Mouse (Mus musculus) kidney, postnatal 0 days (tissue): ENCODE measurements around the gene Ankrd34a. TPM values are rescaled to one million over a fixed set of nuclear protein-coding genes. Genes with fewer than 3 reads are reported as not detected.

Experiments
- ATAC-seq: fragments of 200-750 bp; cut with Nextera tagmentation; replicated peaks from 2 replicates; pipeline ENCODE4 v1.8.0; 2017; ENCODE audit warnings: low read depth, moderate number of reproducible peaks, moderate TSS enrichment, moderate library complexity; ENCODE audit not compliant: low FRiP score
- DNase-seq: peaks from one replicate; pipeline ENCODE4 v3.0.0-alpha.2; 2016; ENCODE audit warnings: low spot score
- H3K27ac ChIP-seq: fragments of 300-500 bp; sonication (generic); 2 replicates; pipeline ENCODE4 v1.5.1; 2014; ENCODE audit warnings: mild to moderate bottlenecking
- H3K27me3 ChIP-seq: fragments of 300-500 bp; sonication (generic); 2 replicates; pipeline ENCODE4 v1.6.1; 2014; ENCODE audit warnings: low read length, mixed read lengths; ENCODE audit not compliant: insufficient read depth
- H3K36me3 ChIP-seq: fragments of 300-500 bp; sonication (generic); 2 replicates; pipeline ENCODE4 v1.6.1; 2014; ENCODE audit warnings: low read length, mixed read lengths; ENCODE audit not compliant: insufficient read depth
- H3K4me1 ChIP-seq: fragments of 300-500 bp; sonication (generic); replicated peaks from 2 replicates; pipeline ENCODE4 v1.6.1; 2014; ENCODE audit warnings: antibody characterized with exemption, low read length, mixed read lengths; ENCODE audit not compliant: insufficient read depth
- H3K4me2 ChIP-seq: fragments of 300-500 bp; sonication (generic); 2 replicates; pipeline ENCODE4 v1.6.1; 2014; ENCODE audit warnings: mild to moderate bottlenecking, low read length, moderate library complexity, mixed read lengths
- H3K4me3 ChIP-seq: fragments of 300-500 bp; sonication (generic); replicated peaks from 2 replicates; pipeline ENCODE4 v1.5.1; 2014; ENCODE audit warnings: low read depth, low read length
- H3K9ac ChIP-seq: fragments of 300-500 bp; sonication (generic); 2 replicates; pipeline ENCODE4 v1.6.1; 2014; ENCODE audit warnings: low read depth, low read length
- H3K9me3 ChIP-seq: fragments of 300-500 bp; sonication (generic); replicated peaks from 2 replicates; pipeline ENCODE4 v1.6.1; 2016; ENCODE audit warnings: low read length, inconsistent platforms, mixed read lengths
- CTCF ChIP-seq: IDR thresholded peaks from 2 replicates; pipeline ENCODE4 v1.5.1; 2016; ENCODE audit warnings: antibody characterized with exemption, low read depth, mild to moderate bottlenecking, moderate library complexity
- WGBS: fragments of 180-500 bp; shearing (Covaris S2); extraction: QIAGEN DNeasy Blood & Tissue Kit; methylation state at CpG from one replicate; pipeline ENCODE4 v1.1.7; 2014; 5-methylcytosine and 5-hydroxymethylcytosine counted together
- polyA plus RNA-seq: library from polyadenylated mRNA; unstranded; fragments of >200 nt; fragmentation: Nextera tagmentation; extraction: Ambion mirVana; gene quantifications from 2 replicates; pipeline ENCODE4 v1.2.1, GENCODE M21; 2015

Gene Ankrd34a
- polyA plus RNA-seq = 1.2 and 1.3 TPM in 2 replicates

DNA sequence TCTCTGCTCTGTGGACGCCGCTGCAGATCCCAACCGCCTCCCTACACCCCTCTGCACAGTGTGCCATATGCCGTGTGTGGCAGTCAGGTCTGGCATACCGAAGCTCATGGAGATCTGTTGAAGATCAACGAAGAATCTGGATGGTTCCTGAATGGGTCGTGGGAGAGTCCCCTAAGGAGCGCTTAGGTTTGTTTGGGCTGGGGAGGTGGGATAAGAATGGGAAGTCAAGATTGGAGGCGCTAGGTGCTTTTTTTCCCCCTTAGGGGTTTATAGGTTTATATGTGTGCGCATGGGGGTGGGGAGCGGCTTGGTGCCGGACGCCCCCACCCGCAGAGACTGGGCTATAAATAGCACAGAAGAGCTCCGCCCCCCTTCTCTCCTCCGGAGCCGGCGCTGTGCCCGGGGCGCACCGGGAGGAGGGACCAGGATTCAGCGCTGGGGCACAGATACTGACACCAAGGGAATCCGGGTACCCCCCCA is at the start of gene Ankrd34a:
Gene Ankrd34a (plus strand): TSS at position 409 of the 480 bp plus-strand sequence.
- no peak for DNase-seq
- Histone ChIP-seq H3K9ac (peak within 1 kb of the TSS; percentile 62), H3K27me3 (0 out of 2 replicates have a peak, but pooled peaks cover 5% of the 10 kb centered on the region), H3K4me2 (peak within 1 kb of the TSS; percentile 84), H3K27ac (peak within 1 kb of the TSS; percentile 47; the same call in 1 of the 2 replicates), H3K4me3 (peak within 1 kb of the TSS; percentile 48), H3K9me3 (no peaks in the 10 kb centered on the region), H3K36me3 (no peaks in the 10 kb centered on the region), H3K4me1 (peaks cover 19% of the 10 kb centered on the region)
- WGBS = 2% methylated on average over 22 of the region's 23 CpGs
- ATAC-seq = no peak
- no peak for TF ChIP-seq CTCF

DNA sequence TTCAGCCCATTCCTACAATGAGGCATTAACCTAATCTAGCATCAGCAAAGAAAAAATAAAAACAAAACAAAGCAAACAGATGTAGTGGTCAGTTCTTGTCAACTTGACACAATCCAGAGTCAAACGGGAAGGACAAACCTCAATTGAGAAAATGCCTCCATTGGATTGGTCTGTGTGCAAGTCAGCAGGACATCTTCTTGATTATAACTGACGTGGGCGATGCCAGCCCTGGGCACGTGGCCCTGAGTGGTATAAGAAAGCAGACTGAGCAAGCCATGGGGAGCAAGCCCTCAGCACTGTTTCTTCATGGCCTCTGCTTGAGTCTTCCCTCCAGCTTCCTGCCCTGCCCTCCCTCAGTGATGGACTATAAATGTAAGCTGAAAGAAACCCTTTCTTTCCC is 49.6 kb upstream of the Ankrd34a start:
- WGBS = 64% methylated on average over 4 of the region's 4 CpGs
- Histone ChIP-seq H3K9ac (no peak overlapping the region), H3K27ac (no peak overlapping the region), H3K9me3 (no peaks in the 10 kb centered on the region), H3K36me3 (no peaks in the 10 kb centered on the region), H3K4me3 (no peak overlapping the region), H3K27me3 (no peaks in the 10 kb centered on the region; the same call in 1 of the 2 replicates), H3K4me1 (peaks cover 5% of the 10 kb centered on the region; the same call in 1 of the 2 replicates), H3K4me2 (no peak overlapping the region)
- TF ChIP-seq CTCF = no peak
- DNase-seq (no peak), ATAC-seq (no peak)

GRCm38 (mm10) chr3:96547389-96547960 is 49.0 kb upstream of the Ankrd34a start:
- WGBS = 8% methylated on average over 14 of the region's 14 CpGs
- no peak overlapping the region for H3K9ac ChIP-seq
- H3K27ac ChIP-seq = no peak overlapping the region
- DNase-seq (peak; percentile 86), ATAC-seq (no peak)
- H3K4me3 ChIP-seq = no peak overlapping the region
- H3K27me3 ChIP-seq = no peaks in the 10 kb centered on the region; the same call in 1 of the 2 replicates
- no peak overlapping the region for H3K4me2 ChIP-seq
- no peaks in the 10 kb centered on the region for H3K9me3 ChIP-seq
- no peaks in the 10 kb centered on the region for H3K36me3 ChIP-seq
- TF ChIP-seq CTCF = peak; percentile 88
- H3K4me1 ChIP-seq = peaks cover 5% of the 10 kb centered on the region; the same call in 1 of the 2 replicates

DNA sequence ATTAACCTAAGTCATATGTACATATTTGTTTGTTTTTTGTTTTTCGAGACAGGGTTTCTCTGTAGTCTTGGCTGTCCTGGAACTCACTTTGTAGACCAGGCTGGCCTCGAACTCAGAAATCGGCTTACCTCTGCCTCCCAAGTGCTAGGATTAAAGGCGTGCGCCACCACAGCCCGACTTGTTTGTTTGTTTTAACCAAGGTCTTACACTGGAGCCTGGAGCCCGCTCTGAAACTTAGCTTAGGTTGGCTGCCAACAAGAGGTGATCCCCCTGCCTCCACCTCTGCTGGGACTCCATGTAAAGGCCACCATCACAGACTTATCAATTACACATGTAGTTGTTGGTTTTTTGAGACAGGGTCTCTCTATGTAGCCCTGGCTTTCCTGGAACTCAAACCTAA is 47.6 kb upstream of the Ankrd34a start:
- H3K36me3 ChIP-seq = no peaks in the 10 kb centered on the region
- no peak for DNase-seq
- H3K27me3 ChIP-seq = no peaks in the 10 kb centered on the region; the same call in 1 of the 2 replicates
- no peak overlapping the region for H3K4me2 ChIP-seq
- 76% methylated on average over 7 of the region's 7 CpGs for WGBS
- no peak for TF ChIP-seq CTCF
- H3K27ac ChIP-seq = no peak overlapping the region
- H3K4me3 ChIP-seq = no peak overlapping the region
- no peak overlapping the region for H3K9ac ChIP-seq
- H3K9me3 ChIP-seq = no peaks in the 10 kb centered on the region
- peaks cover 5% of the 10 kb centered on the region; the same call in 1 of the 2 replicates for H3K4me1 ChIP-seq
- no peak for ATAC-seq

DNA sequence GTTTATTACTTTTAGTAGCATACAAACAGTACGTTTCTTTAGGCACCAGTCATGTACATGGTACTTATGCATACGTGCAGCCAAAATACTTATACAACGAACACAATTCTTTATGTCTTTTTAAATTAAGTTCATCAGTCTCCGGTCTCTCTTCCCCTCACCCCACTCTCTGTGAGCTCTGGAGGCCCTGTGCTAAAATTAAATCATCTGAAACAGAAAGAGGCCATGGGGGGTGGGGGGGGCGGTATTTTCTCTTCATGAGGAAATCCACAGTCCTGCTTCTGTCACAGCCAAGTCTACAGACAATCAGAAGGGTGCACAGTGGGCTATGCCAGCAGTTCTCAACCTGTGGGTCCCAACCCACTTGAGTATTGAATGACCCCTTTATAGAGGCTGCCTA is 47.1 kb upstream of the Ankrd34a start:
- Histone ChIP-seq H3K27ac (no peak overlapping the region), H3K27me3 (no peaks in the 10 kb centered on the region), H3K4me1 (peaks cover 5% of the 10 kb centered on the region; the same call in 1 of the 2 replicates), H3K9ac (no peak overlapping the region), H3K9me3 (no peaks in the 10 kb centered on the region), H3K4me2 (no peak overlapping the region), H3K4me3 (no peak overlapping the region), H3K36me3 (no peaks in the 10 kb centered on the region)
- ATAC-seq (no peak), DNase-seq (no peak)
- 86% methylated on average over 5 of the region's 5 CpGs for WGBS
- TF ChIP-seq CTCF = no peak

GRCm38 (mm10) chr3:96551203-96551602 is 45.2 kb upstream of the Ankrd34a start:
- no peak overlapping the region for H3K4me2 ChIP-seq
- H3K27ac ChIP-seq = peak overlapping the region; percentile 57
- no peak overlapping the region for H3K9ac ChIP-seq

More at GRCm38 (mm10) chr3:96551203-96551602, 45.2 kb upstream of the Ankrd34a start:
- peak; percentile 85 for TF ChIP-seq CTCF
- peaks cover 12% of the 10 kb centered on the region; the same call in 1 of the 2 replicates for H3K4me1 ChIP-seq
- ATAC-seq (no peak), DNase-seq (peak; percentile 91)
- 6% methylated on average over 8 of the region's 8 CpGs for WGBS
- no peaks in the 10 kb centered on the region for H3K9me3 ChIP-seq
- no peak overlapping the region for H3K4me3 ChIP-seq
- no peaks in the 10 kb centered on the region for H3K27me3 ChIP-seq
- H3K36me3 ChIP-seq = no peaks in the 10 kb centered on the region
